Mouse (Mus musculus) adrenal gland, adult 2 months (tissue): ENCODE results near the gene Lsm7. TPM values are rescaled to one million over a fixed set of nuclear protein-coding genes. Genes with fewer than 3 reads are reported as not detected.

Experiments
- DNase-seq: peaks from one replicate; pipeline ENCODE4 v3.0.0; 2021
- long read RNA-seq: library from polyadenylated mRNA; stranded (forward); transcript quantifications from one replicate; pipeline ENCODE4 v2.0.0, GENCODE M21; 2021
- polyA plus RNA-seq: library from polyadenylated mRNA; depleted of rRNA; stranded (reverse); fragments of >200 nt; gene quantifications from 2 replicates; pipeline ENCODE4 v1.2.3, GENCODE M21; 2012; rRNA removed
- total RNA-seq, 2 experiments: library from RNA; stranded (reverse); gene quantifications; 2 replicates each; pipeline ENCODE4 v1.2.3; 2021

Lsm7 gene
- total RNA-seq (10 to 100 TPM; 22.3 to 36.2 TPM), polyA plus RNA-seq (91.9 and 107 TPM in 2 replicates)
- long read RNA-seq, transcript Lsm7-201 (4 exons, 468 nt) = major isoform, 23 of 39 reads
- long read RNA-seq, partial matches to known transcripts = 6 of 39 reads
- long read RNA-seq, other reads (novel, unspliced or antisense) = 6 of 39 reads

GRCm38 (mm10) chr10:80854913-80855748, at the start of gene Lsm7, which contains the start of gene Sppl2b:
Gene Lsm7, minus strand, starts transcription at chr10:80855209.
Gene Sppl2b, plus strand, starts transcription at chr10:80855275.
- DNase-seq = peak; percentile 99

- no peak for DNase-seq
These were observed 49.7 kb upstream of the Lsm7 start for GRCm38 (mm10) chr10:80904709-80905108.

GRCm38 (mm10) chr10:80904004-80904693, 49.1 kb upstream of the Lsm7 start:
- peak; percentile 33 for DNase-seq

- peak; percentile 11 for DNase-seq
These were observed 48.3 kb upstream of the Lsm7 start for GRCm38 (mm10) chr10:80903282-80903681.

GRCm38 (mm10) chr10:80902273-80902940, 47.4 kb upstream of the Lsm7 start:
- DNase-seq = no peak

GRCm38 (mm10) chr10:80901409-80902272, 46.6 kb upstream of the Lsm7 start:
- no peak for DNase-seq

GRCm38 (mm10) chr10:80900318-80901247, 45.6 kb upstream of the Lsm7 start, which contains the start of gene Timm13:
Gene Timm13, minus strand, starts transcription at chr10:80900969.
- peak; percentile 99 for DNase-seq

GRCm38 (mm10) chr10:80899591-80900317, 44.7 kb upstream of the Lsm7 start:
- DNase-seq = no peak

GRCm38 (mm10) chr10:80899074-80899473, 44.1 kb upstream of the Lsm7 start:
- no peak for DNase-seq

- peak; percentile 36 for DNase-seq
These were observed 43.0 kb upstream of the Lsm7 start for GRCm38 (mm10) chr10:80897861-80898510.

GRCm38 (mm10) chr10:80896581-80897485, 41.8 kb upstream of the Lsm7 start:
- DNase-seq = no peak

- no peak for DNase-seq
These were observed 40.7 kb upstream of the Lsm7 start for GRCm38 (mm10) chr10:80895697-80896096.

GRCm38 (mm10) chr10:80895100-80895499, 40.1 kb upstream of the Lsm7 start:
- DNase-seq = no peak

GRCm38 (mm10) chr10:80887181-80887580, 32.2 kb upstream of the Lsm7 start:
- DNase-seq = peak; percentile 92

GRCm38 (mm10) chr10:80881301-80881700, 26.3 kb upstream of the Lsm7 start:
- DNase-seq = peak; percentile 73

GRCm38 (mm10) chr10:80880901-80881300, 25.9 kb upstream of the Lsm7 start:
- no peak for DNase-seq

- peak; percentile 70 for DNase-seq
These were observed 25.2 kb upstream of the Lsm7 start for GRCm38 (mm10) chr10:80880131-80880641.
